Mouse (Mus musculus) hindbrain, embryonic 12.5 days (tissue): ENCODE results near the gene Ap5b1. TPM values are rescaled to one million over a fixed set of nuclear protein-coding genes. Genes with fewer than 3 reads are reported as not detected.

Experiments
- ATAC-seq: fragments of 200-750 bp; cut with Nextera tagmentation; 2 replicates; pipeline ENCODE4 v1.8.0; 2017; ENCODE audit warnings: moderate TSS enrichment; ENCODE audit not compliant: low FRiP score
- H3K27ac ChIP-seq: fragments of 300-500 bp; sonication (generic); 2 replicates; pipeline ENCODE4 v1.5.1; 2016; ENCODE audit warnings: mild to moderate bottlenecking
- H3K27me3 ChIP-seq: fragments of 300-500 bp; sonication (generic); 2 replicates; pipeline ENCODE4 v1.6.1; 2016; ENCODE audit warnings: mild to moderate bottlenecking
- H3K36me3 ChIP-seq: fragments of 300-500 bp; sonication (generic); 2 replicates; pipeline ENCODE4 v1.6.1; 2016; ENCODE audit warnings: mild to moderate bottlenecking
- H3K4me1 ChIP-seq: fragments of 300-500 bp; sonication (generic); 2 replicates; pipeline ENCODE4 v1.6.1; 2016
- H3K4me2 ChIP-seq: fragments of 300-500 bp; sonication (generic); replicated peaks from 2 replicates; pipeline ENCODE4 v1.6.1; 2016; ENCODE audit warnings: mild to moderate bottlenecking
- H3K4me3 ChIP-seq: fragments of 300-500 bp; sonication (generic); 2 replicates; pipeline ENCODE4 v1.5.1; 2016; ENCODE audit warnings: mild to moderate bottlenecking
- H3K9ac ChIP-seq: fragments of 300-500 bp; sonication (generic); 2 replicates; pipeline ENCODE4 v1.6.1; 2016; ENCODE audit warnings: mild to moderate bottlenecking, moderate library complexity
- H3K9me3 ChIP-seq: fragments of 300-500 bp; sonication (generic); replicated peaks from 2 replicates; pipeline ENCODE4 v1.6.1; 2016; ENCODE audit warnings: mild to moderate bottlenecking
- WGBS: fragments of 180-500 bp; shearing (Covaris S2); methylation state at CpG from one replicate; pipeline ENCODE4 v1.1.7; 2016; 5-methylcytosine and 5-hydroxymethylcytosine counted together
- polyA plus RNA-seq: library from polyadenylated mRNA; unstranded; fragments of >200 nt; fragmentation: Nextera tagmentation; extraction: Ambion mirVana; gene quantifications from 2 replicates; pipeline ENCODE4 v1.2.1, GENCODE M21; 2016

Ap5b1 gene
- polyA plus RNA-seq, 1 experiment from 2014 or later, result 3.2 TPM

- 88% methylated on average over 32 of the region's 32 CpGs for WGBS
- no peaks in the 10 kb centered on the region for H3K9me3 ChIP-seq
- H3K27me3 ChIP-seq, result peaks cover 21% of the 10 kb centered on the region
- H3K4me1 ChIP-seq, result peaks cover 19% of the 10 kb centered on the region
- no peak for ATAC-seq
- H3K4me2 ChIP-seq, result no peak overlapping the region
- H3K4me3 ChIP-seq, result no peak overlapping the region
- H3K9ac ChIP-seq, result peak overlapping the region; percentile 4; the same call in 1 of the 2 replicates
- peaks cover 7% of the 10 kb centered on the region for H3K36me3 ChIP-seq
- H3K27ac ChIP-seq, result no peak overlapping the region
Observed at GRCm38 (mm10) chr19:5570353-5571246, 2.8 kb downstream of the Ap5b1 start.

- H3K36me3 ChIP-seq, result peaks cover 7% of the 10 kb centered on the region
- H3K4me3 ChIP-seq, result no peak overlapping the region
- no peak for ATAC-seq
- peaks cover 8% of the 10 kb centered on the region for H3K27me3 ChIP-seq
- H3K9ac ChIP-seq, result no peak overlapping the region
- no peak overlapping the region for H3K27ac ChIP-seq
- H3K4me1 ChIP-seq, result peaks cover 16% of the 10 kb centered on the region
- no peak overlapping the region for H3K4me2 ChIP-seq
- WGBS, result 76% methylated on average over 5 of the region's 5 CpGs
- no peaks in the 10 kb centered on the region for H3K9me3 ChIP-seq
Observed at GRCm38 (mm10) chr19:5571831-5572230, 4.0 kb downstream of the Ap5b1 start.

- peaks cover 7% of the 10 kb centered on the region for H3K36me3 ChIP-seq
- peaks cover 11% of the 10 kb centered on the region for H3K4me1 ChIP-seq
Observed at GRCm38 (mm10) chr19:5572331-5573125, 4.7 kb downstream of the Ap5b1 start.

GRCm38 (mm10) chr19:5575336-5575735 is 7.5 kb downstream of the Ap5b1 start:
- no peak for ATAC-seq
- no peak overlapping the region for H3K9ac ChIP-seq
- H3K27ac ChIP-seq, result no peak overlapping the region
- no peaks in the 10 kb centered on the region for H3K9me3 ChIP-seq
- peaks cover 7% of the 10 kb centered on the region for H3K36me3 ChIP-seq
- H3K4me1 ChIP-seq, result no peaks in the 10 kb centered on the region
- H3K4me2 ChIP-seq, result no peak overlapping the region
- no peaks in the 10 kb centered on the region for H3K27me3 ChIP-seq
- 100% methylated on average over 1 of the region's 1 CpGs for WGBS
- no peak overlapping the region for H3K4me3 ChIP-seq

More at GRCm38 (mm10) chr19:5572331-5573125, 4.7 kb downstream of the Ap5b1 start:
- Histone ChIP-seq H3K4me3 (no peak overlapping the region), H3K4me2 (no peak overlapping the region), H3K27ac (no peak overlapping the region), H3K9ac (no peak overlapping the region), H3K9me3 (no peaks in the 10 kb centered on the region), H3K27me3 (peaks cover 7% of the 10 kb centered on the region; the same call in 1 of the 2 replicates)
- ATAC-seq, result no peak
- 83% methylated on average over 19 of the region's 19 CpGs for WGBS

GRCm38 (mm10) chr19:5579971-5580370 is 12.1 kb downstream of the Ap5b1 start:
- H3K4me1 ChIP-seq, result no peaks in the 10 kb centered on the region
- H3K27me3 ChIP-seq, result 0 out of 2 replicates have a peak, but pooled peaks cover 7% of the 10 kb centered on the region
- H3K4me2 ChIP-seq, result no peak overlapping the region
- 65% methylated on average over 4 of the region's 4 CpGs for WGBS
- no peak overlapping the region for H3K27ac ChIP-seq
- H3K4me3 ChIP-seq, result no peak overlapping the region
- no peak for ATAC-seq
- no peak overlapping the region for H3K9ac ChIP-seq
- H3K9me3 ChIP-seq, result no peaks in the 10 kb centered on the region
- no peaks in the 10 kb centered on the region for H3K36me3 ChIP-seq

GRCm38 (mm10) chr19:5580776-5581175 is 13.0 kb downstream of the Ap5b1 start:
- Histone ChIP-seq H3K36me3 (no peaks in the 10 kb centered on the region), H3K27ac (no peak overlapping the region), H3K27me3 (peaks cover 9% of the 10 kb centered on the region; the same call in 1 of the 2 replicates), H3K9ac (no peak overlapping the region), H3K9me3 (no peaks in the 10 kb centered on the region), H3K4me1 (no peaks in the 10 kb centered on the region), H3K4me3 (no peak overlapping the region), H3K4me2 (no peak overlapping the region)
- 90% methylated on average over 6 of the region's 6 CpGs for WGBS
- no peak for ATAC-seq

- ATAC-seq, result no peak
- Histone ChIP-seq H3K4me1 (no peaks in the 10 kb centered on the region), H3K9me3 (no peaks in the 10 kb centered on the region), H3K27ac (no peak overlapping the region), H3K36me3 (no peaks in the 10 kb centered on the region), H3K4me3 (no peak overlapping the region), H3K27me3 (peaks cover 9% of the 10 kb centered on the region; the same call in 1 of the 2 replicates), H3K4me2 (no peak overlapping the region), H3K9ac (no peak overlapping the region)
- 86% methylated on average over 2 of the region's 2 CpGs for WGBS
Observed at GRCm38 (mm10) chr19:5581995-5582394, 14.2 kb downstream of the Ap5b1 start.

GRCm38 (mm10) chr19:5589159-5589558 is 21.3 kb downstream of the Ap5b1 start:
- ATAC-seq, result no peak
- Histone ChIP-seq H3K9me3 (no peaks in the 10 kb centered on the region), H3K27ac (no peak overlapping the region), H3K4me2 (no peak overlapping the region), H3K27me3 (peaks cover 7% of the 10 kb centered on the region; the same call in 1 of the 2 replicates), H3K36me3 (no peaks in the 10 kb centered on the region), H3K4me3 (no peak overlapping the region), H3K9ac (no peak overlapping the region), H3K4me1 (no peaks in the 10 kb centered on the region)
- 77% methylated on average over 9 of the region's 9 CpGs for WGBS

GRCm38 (mm10) chr19:5591888-5592287 is 24.1 kb downstream of the Ap5b1 start:
- no peak overlapping the region for H3K9ac ChIP-seq
- no peaks in the 10 kb centered on the region for H3K4me1 ChIP-seq
- no peak for ATAC-seq
- H3K9me3 ChIP-seq, result no peaks in the 10 kb centered on the region
- no peak overlapping the region for H3K27ac ChIP-seq
- H3K4me3 ChIP-seq, result no peak overlapping the region
- H3K4me2 ChIP-seq, result no peak overlapping the region
- 86% methylated on average over 6 of the region's 6 CpGs for WGBS
- no peaks in the 10 kb centered on the region for H3K36me3 ChIP-seq
- no peaks in the 10 kb centered on the region for H3K27me3 ChIP-seq

GRCm38 (mm10) chr19:5599224-5599623 is 31.4 kb downstream of the Ap5b1 start:
- WGBS, result 75% methylated on average over 4 of the region's 4 CpGs
- Histone ChIP-seq H3K4me3 (no peak overlapping the region), H3K36me3 (peaks cover 13% of the 10 kb centered on the region), H3K4me1 (peaks cover 21% of the 10 kb centered on the region), H3K4me2 (no peak overlapping the region), H3K9ac (no peak overlapping the region), H3K9me3 (no peaks in the 10 kb centered on the region), H3K27me3 (no peaks in the 10 kb centered on the region), H3K27ac (no peak overlapping the region)
- no peak for ATAC-seq

- peak within 1 kb of the TSS; percentile 95 for H3K9ac ChIP-seq
- H3K9me3 ChIP-seq, result no peaks in the 10 kb centered on the region
- H3K4me1 ChIP-seq, result peaks cover 22% of the 10 kb centered on the region
- H3K27me3 ChIP-seq, result no peaks in the 10 kb centered on the region
- WGBS, result under 1% methylated on average over 64 of the region's 64 CpGs
- H3K4me3 ChIP-seq, result peak within 1 kb of the TSS; percentile 77
- peak within 1 kb of the TSS; percentile 87 for H3K4me2 ChIP-seq
- ATAC-seq, result peak; percentile 88
- peak within 1 kb of the TSS; percentile 89 for H3K27ac ChIP-seq
- H3K36me3 ChIP-seq, result peaks cover 40% of the 10 kb centered on the region
Observed at GRCm38 (mm10) chr19:5601752-5602541, 34.1 kb downstream of the Ap5b1 start, which contains the start of gene Rnaseh2c. Gene Rnaseh2c (plus strand): TSS chr19:5601873.
